Mouse (Mus musculus) limb, embryonic 11.5 days (tissue): ENCODE measurements around the gene Fam160a1. TPM values are rescaled to one million over a fixed set of nuclear protein-coding genes. Genes with fewer than 3 reads are reported as not detected.

Experiments
- ATAC-seq: fragments of 200-750 bp; cut with Nextera tagmentation; 2 replicates; pipeline ENCODE4 v1.8.0; 2017; ENCODE audit warnings: low read depth; ENCODE audit not compliant: insufficient number of reproducible peaks, low FRiP score, low TSS enrichment
- DNase-seq: peaks from one replicate; pipeline ENCODE4 v3.0.0-alpha.2; 2015; ENCODE audit warnings: low spot score
- H3K27ac ChIP-seq: fragments of 300-500 bp; sonication (generic); replicated peaks from 2 replicates; pipeline ENCODE4 v1.5.1; 2014; ENCODE audit warnings: low read depth, mild to moderate bottlenecking, low read length
- H3K27me3 ChIP-seq: fragments of 300-500 bp; sonication (generic); 2 replicates; pipeline ENCODE4 v1.6.1; 2014; ENCODE audit warnings: mild to moderate bottlenecking, low read length, mixed read lengths; ENCODE audit not compliant: control insufficient read depth, insufficient read depth
- H3K36me3 ChIP-seq: fragments of 300-500 bp; sonication (generic); 2 replicates; pipeline ENCODE4 v1.6.1; 2014; ENCODE audit warnings: mild to moderate bottlenecking, low read length, moderate library complexity, mixed read lengths; ENCODE audit not compliant: control insufficient read depth, insufficient read depth
- H3K4me1 ChIP-seq: fragments of 300-500 bp; sonication (generic); 2 replicates; pipeline ENCODE4 v1.6.1; 2014; ENCODE audit warnings: low read length, mixed read lengths; ENCODE audit not compliant: control insufficient read depth, insufficient read depth
- H3K4me2 ChIP-seq: fragments of 300-500 bp; sonication (generic); 2 replicates; pipeline ENCODE4 v1.6.1; 2014; ENCODE audit warnings: low read depth, mild to moderate bottlenecking, moderate library complexity; ENCODE audit not compliant: severe bottlenecking
- H3K4me3 ChIP-seq: fragments of 300-500 bp; sonication (generic); 2 replicates; pipeline ENCODE4 v1.5.1; 2014; ENCODE audit warnings: low read depth, low read length
- H3K9ac ChIP-seq: fragments of 300-500 bp; sonication (generic); 2 replicates; pipeline ENCODE4 v1.6.1; 2014; ENCODE audit warnings: mild to moderate bottlenecking, low read length
- H3K9me3 ChIP-seq: fragments of 300-500 bp; sonication (generic); 2 replicates; pipeline ENCODE4 v1.6.1; 2016; ENCODE audit warnings: low read length; ENCODE audit not compliant: control insufficient read depth
- WGBS: fragments of 180-500 bp; shearing (Covaris S2); extraction: QIAGEN DNeasy Blood & Tissue Kit; methylation state at CpG from one replicate; pipeline ENCODE4 v1.1.7; 2014; 5-methylcytosine and 5-hydroxymethylcytosine counted together
- polyA plus RNA-seq: library from polyadenylated mRNA; unstranded; fragments of >200 nt; fragmentation: Nextera tagmentation; extraction: Ambion mirVana; gene quantifications from 2 replicates; pipeline ENCODE4 v1.2.1, GENCODE M21; 2014

Gene Fam160a1
- polyA plus RNA-seq, 1 experiment from 2014 or later = 2.1 TPM

DNA sequence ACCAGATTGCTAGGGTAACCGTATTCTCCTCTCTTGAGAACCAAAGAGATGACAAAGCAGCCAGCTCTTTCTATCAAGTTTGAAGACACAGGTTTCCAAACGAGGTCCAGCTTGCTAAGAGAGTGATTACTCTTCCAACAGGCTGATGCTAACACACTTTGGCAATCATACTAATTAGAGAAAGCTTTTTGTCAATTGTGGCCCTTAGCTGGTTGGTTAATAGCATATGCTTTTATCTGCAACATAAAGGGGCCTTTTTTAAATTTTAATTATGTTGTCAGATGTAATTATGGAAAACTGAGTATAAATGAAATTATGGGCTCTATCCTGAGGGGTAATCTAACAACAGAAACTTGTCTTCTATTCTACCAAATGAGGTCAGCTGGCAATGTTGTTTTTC, 89.9 kb downstream of the Fam160a1 start:
- H3K4me2 ChIP-seq = no peak overlapping the region
- 54% methylated on average over 2 of the region's 2 CpGs for WGBS
- no peaks in the 10 kb centered on the region for H3K36me3 ChIP-seq
- no peak overlapping the region for H3K27ac ChIP-seq
- no peak overlapping the region for H3K9ac ChIP-seq
- H3K27me3 ChIP-seq = no peaks in the 10 kb centered on the region
- ATAC-seq = no peak
- no peak for DNase-seq
- no peaks in the 10 kb centered on the region for H3K9me3 ChIP-seq
- no peak overlapping the region for H3K4me3 ChIP-seq
- no peaks in the 10 kb centered on the region for H3K4me1 ChIP-seq

DNA sequence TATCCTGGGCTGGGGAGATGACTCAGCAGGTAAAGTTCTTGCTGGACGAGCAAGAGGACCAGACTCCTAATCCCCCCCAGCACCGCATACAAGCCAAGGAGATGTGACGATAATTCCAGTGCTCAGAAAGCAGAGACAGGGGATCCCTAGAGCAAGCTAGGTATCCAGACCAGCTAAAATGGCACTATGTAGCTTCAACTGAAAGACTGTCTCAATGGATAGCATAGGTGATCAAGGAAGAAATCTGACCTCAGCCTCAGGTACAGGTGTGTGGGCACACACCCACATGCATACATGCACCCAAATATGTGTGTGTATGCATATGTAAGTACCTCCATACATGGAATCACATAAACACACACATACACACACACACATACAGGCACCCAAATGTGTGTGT, 91.1 kb downstream of the Fam160a1 start:
- no peaks in the 10 kb centered on the region for H3K36me3 ChIP-seq
- no peaks in the 10 kb centered on the region for H3K27me3 ChIP-seq
- H3K9me3 ChIP-seq = no peaks in the 10 kb centered on the region
- H3K4me1 ChIP-seq = no peaks in the 10 kb centered on the region
- ATAC-seq (no peak), DNase-seq (no peak)
- no peak overlapping the region for H3K9ac ChIP-seq
- H3K4me2 ChIP-seq = no peak overlapping the region
- 91% methylated on average over 3 of the region's 3 CpGs for WGBS
- no peak overlapping the region for H3K4me3 ChIP-seq
- no peak overlapping the region for H3K27ac ChIP-seq

DNA sequence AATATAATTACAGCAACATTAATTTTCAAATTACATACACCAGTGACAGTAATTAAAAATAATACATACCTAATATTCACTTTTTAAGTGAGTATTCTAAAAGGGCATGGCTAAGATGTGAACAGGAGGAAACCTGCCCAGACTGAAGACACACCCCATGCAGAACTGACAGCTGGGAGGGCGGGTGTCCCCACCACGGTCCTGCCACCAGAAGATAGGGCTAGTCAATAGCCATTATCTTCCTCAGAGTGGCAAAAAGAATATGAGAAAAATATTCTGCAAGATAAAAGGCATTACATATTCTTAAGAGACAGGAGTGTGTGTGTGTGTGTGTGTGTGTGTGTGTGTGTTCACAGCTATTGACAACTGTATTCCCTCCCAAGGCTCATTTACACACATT, 92.0 kb downstream of the Fam160a1 start:
- H3K9ac ChIP-seq = no peak overlapping the region
- no peak overlapping the region for H3K27ac ChIP-seq
- 70% methylated on average over 2 of the region's 2 CpGs for WGBS
- no peaks in the 10 kb centered on the region for H3K36me3 ChIP-seq
- H3K4me2 ChIP-seq = no peak overlapping the region
- DNase-seq = no peak
- H3K4me1 ChIP-seq = no peaks in the 10 kb centered on the region
- ATAC-seq = no peak
- H3K9me3 ChIP-seq = no peaks in the 10 kb centered on the region
- H3K4me3 ChIP-seq = no peak overlapping the region
- no peaks in the 10 kb centered on the region for H3K27me3 ChIP-seq

DNA sequence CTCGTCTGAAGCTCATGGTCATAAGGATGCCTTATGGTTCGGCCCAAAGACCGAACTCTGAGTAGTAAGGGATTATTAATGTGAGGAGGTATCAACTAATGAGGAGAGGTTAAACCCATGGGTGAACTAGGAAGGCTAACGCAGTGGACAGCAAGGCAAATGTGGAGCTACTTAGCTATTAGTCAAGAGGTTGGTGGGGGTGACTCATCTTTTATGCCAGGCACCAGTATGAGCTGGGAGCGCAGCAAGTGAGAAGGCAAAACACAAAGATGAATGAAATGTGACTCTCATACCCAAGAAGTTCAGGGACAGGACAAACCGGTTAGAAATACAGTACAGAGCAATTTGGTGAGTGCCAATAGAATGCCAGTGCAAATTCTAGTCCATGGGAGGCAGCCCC, 94.5 kb downstream of the Fam160a1 start:
- Histone ChIP-seq H3K27me3 (no peaks in the 10 kb centered on the region), H3K36me3 (no peaks in the 10 kb centered on the region), H3K9ac (no peak overlapping the region), H3K27ac (no peak overlapping the region), H3K9me3 (no peaks in the 10 kb centered on the region), H3K4me2 (no peak overlapping the region), H3K4me3 (no peak overlapping the region), H3K4me1 (no peaks in the 10 kb centered on the region)
- no peak for ATAC-seq
- no peak for DNase-seq
- 84% methylated on average over 6 of the region's 6 CpGs for WGBS

DNA sequence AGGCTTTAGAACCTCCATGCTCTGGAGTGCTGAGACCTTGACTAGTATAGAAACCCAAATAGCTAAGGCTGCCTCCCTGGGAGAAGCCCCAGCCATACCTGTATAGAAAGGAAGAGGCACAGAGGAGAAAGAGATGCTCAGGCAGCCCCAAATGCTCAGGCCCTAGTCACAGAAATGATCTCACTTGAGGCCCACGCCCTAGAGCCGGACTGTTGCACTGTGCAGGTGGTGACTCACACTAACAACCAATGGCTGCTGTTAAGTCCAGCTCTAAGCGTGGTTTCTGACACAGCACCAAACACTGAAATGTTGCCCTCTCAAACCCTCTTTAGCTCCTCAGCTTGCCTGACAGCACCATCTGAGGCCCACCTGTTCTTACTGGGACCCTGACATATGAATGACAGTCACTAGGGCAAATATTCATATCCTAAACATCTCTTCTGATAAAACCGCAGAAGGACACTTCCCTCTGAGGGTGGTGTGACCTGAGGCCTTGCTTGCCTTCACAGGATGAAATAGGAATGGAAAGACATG, 101.3 kb downstream of the Fam160a1 start:
- Histone ChIP-seq H3K9me3 (no peaks in the 10 kb centered on the region), H3K4me3 (no peak overlapping the region), H3K4me2 (no peak overlapping the region), H3K4me1 (no peaks in the 10 kb centered on the region), H3K27me3 (no peaks in the 10 kb centered on the region), H3K36me3 (no peaks in the 10 kb centered on the region), H3K27ac (no peak overlapping the region), H3K9ac (no peak overlapping the region)
- 88% methylated on average over 4 of the region's 4 CpGs for WGBS
- DNase-seq (no peak), ATAC-seq (no peak)

DNA sequence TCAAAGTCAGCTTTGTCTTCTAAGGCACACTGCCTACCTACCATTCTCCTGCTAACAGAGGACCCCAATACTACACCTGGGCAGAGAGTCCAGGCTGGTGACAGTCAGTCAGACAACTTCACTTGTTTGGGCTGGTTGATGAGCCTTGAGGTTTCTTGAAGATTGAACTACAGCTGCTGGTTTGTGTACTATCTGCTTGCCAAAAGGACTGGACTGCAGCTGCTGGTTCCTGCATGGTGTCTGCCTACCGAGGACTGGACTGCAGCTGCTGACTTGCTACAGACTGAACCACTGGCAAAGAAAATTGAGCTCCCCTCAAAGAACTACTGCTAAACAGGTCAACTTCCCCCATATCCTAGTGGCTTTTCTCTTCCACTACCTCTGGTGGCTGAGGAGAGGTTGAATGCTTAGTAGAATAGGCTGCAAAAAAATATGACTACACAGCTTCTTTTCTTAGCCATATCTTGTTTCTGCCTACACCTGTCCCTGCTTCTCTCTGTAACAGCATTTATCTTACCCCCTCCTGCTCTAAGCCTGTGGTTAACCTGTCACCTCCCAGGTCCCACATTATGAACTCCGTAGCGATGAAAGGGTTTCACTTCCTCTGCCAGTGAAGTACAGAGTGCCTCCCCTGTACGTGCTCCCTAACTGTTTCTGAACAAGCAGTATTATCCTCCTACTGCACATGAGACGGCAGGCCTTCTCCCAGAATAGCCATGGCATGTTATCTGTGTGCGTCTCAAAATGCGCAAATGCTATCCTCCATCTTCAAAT, 103.0 kb downstream of the Fam160a1 start:
- ATAC-seq = no peak
- Histone ChIP-seq H3K27me3 (no peaks in the 10 kb centered on the region), H3K4me3 (no peak overlapping the region), H3K27ac (no peak overlapping the region), H3K4me1 (no peaks in the 10 kb centered on the region), H3K36me3 (no peaks in the 10 kb centered on the region), H3K4me2 (no peak overlapping the region), H3K9ac (no peak overlapping the region), H3K9me3 (no peaks in the 10 kb centered on the region)
- DNase-seq = no peak
- 86% methylated on average over 7 of the region's 7 CpGs for WGBS

DNA sequence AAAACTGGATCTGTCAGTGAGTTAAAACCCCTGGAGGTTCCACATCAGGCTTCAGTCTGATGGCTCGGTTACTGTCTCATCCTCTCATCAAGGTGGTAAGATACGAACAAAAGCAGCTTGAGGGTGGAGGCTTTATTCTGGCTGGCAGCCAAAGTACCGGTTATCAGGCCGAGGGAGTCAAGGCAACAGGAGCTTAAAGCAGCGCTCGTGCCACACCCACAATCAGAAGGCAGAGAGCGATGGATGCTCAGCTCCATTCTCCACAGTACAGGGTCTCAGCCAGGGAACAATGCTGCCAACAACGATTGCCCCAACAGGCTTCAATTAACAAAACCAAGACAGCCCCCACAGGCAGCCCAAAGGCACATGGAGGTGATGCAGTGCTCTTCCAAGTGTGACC, 106.4 kb downstream of the Fam160a1 start:
- no peaks in the 10 kb centered on the region for H3K27me3 ChIP-seq
- H3K4me1 ChIP-seq = no peaks in the 10 kb centered on the region
- DNase-seq (no peak), ATAC-seq (no peak)
- H3K4me2 ChIP-seq = no peak overlapping the region
- H3K9ac ChIP-seq = no peak overlapping the region
- no peaks in the 10 kb centered on the region for H3K9me3 ChIP-seq
- H3K4me3 ChIP-seq = no peak overlapping the region
- no peaks in the 10 kb centered on the region for H3K36me3 ChIP-seq
- 75% methylated on average over 8 of the region's 8 CpGs for WGBS
- H3K27ac ChIP-seq = no peak overlapping the region

DNA sequence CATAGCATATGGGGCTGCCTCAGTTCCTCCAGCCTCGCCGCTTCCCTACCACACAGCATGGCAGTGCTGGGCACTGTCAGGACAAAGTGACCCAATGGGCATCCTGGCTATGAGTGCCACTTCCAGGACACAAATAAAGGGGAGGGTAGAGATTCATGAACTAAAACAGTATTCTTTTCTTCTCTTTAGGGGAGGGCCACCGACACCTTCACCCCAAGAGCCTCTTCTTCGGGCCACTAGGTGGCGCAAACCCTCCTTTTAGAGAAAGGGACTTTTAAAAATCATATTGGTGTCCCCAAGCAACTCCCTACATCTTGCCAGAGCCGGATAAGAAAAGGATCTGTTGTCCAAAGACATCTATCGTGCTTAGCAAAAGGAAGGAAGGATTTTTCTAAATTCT, 109.7 kb downstream of the Fam160a1 start:
- DNase-seq (peak; percentile 54), ATAC-seq (no peak)
- Histone ChIP-seq H3K4me3 (no peak overlapping the region), H3K4me2 (no peak overlapping the region), H3K4me1 (no peaks in the 10 kb centered on the region), H3K27me3 (no peaks in the 10 kb centered on the region), H3K36me3 (no peaks in the 10 kb centered on the region), H3K27ac (no peak overlapping the region), H3K9ac (no peak overlapping the region), H3K9me3 (no peaks in the 10 kb centered on the region)
- 43% methylated on average over 7 of the region's 7 CpGs for WGBS
